Mouse (Mus musculus) thymus, adult 2 months (tissue): ENCODE measurements at regions not wholly inside any gene's neighbourhood (a gene's known extent, or its start where the extent isn't known, plus 50 kb on each side); places are given as distances from the start of the nearest gene placed in this dataset.

Experiments
- DNase-seq: peaks from one replicate; pipeline ENCODE4 v3.0.0; 2021
- H3K27ac ChIP-seq: fragments of 200-500 bp; 2 replicates; pipeline ENCODE4 v1.5.1; 2012; ENCODE audit warnings: low read length, control low read depth; ENCODE audit not compliant: control insufficient read depth, insufficient read depth
- H3K27me3 ChIP-seq: fragments of 200-500 bp; 2 replicates; pipeline ENCODE4 v1.6.1; 2012; ENCODE audit warnings: mild to moderate bottlenecking, low read length, moderate library complexity, mixed read lengths; ENCODE audit not compliant: control insufficient read depth, insufficient read depth
- H3K36me3 ChIP-seq: fragments of 200-500 bp; 2 replicates; pipeline ENCODE4 v1.6.1; 2012; ENCODE audit warnings: mild to moderate bottlenecking, low read length, moderate library complexity; ENCODE audit not compliant: control insufficient read depth, insufficient read depth
- H3K4me1 ChIP-seq: fragments of 200-500 bp; replicated peaks from 2 replicates; pipeline ENCODE4 v1.6.1; 2012; ENCODE audit warnings: low read length; ENCODE audit not compliant: control insufficient read depth, insufficient read depth
- H3K4me3 ChIP-seq: fragments of 200-500 bp; 2 replicates; pipeline ENCODE4 v1.5.1; 2012; ENCODE audit warnings: mild to moderate bottlenecking, low read length, control low read depth, moderate library complexity; ENCODE audit not compliant: control insufficient read depth, insufficient read depth
- CTCF ChIP-seq: fragments of 200-500 bp; IDR thresholded peaks from 2 replicates; pipeline ENCODE4 v1.5.1; 2012; ENCODE audit warnings: mild to moderate bottlenecking, control low read depth, low read length, moderate library complexity, borderline replicate concordance; ENCODE audit not compliant: control insufficient read depth, poor library complexity, insufficient read depth; ENCODE audit errors: extremely low read depth
- POLR2A ChIP-seq: fragments of 200-500 bp; IDR thresholded peaks from 2 replicates; pipeline ENCODE4 v1.6.1; 2012; ENCODE audit warnings: mild to moderate bottlenecking, low read length, control low read depth, moderate library complexity; ENCODE audit not compliant: control insufficient read depth, poor library complexity, insufficient read depth; ENCODE audit errors: extremely low read depth
- WGBS: fragments of 180-500 bp; shearing (Covaris S2); methylation state at CpG from one replicate; pipeline ENCODE4 v1.1.7; 2018; 5-methylcytosine and 5-hydroxymethylcytosine counted together

DNA sequence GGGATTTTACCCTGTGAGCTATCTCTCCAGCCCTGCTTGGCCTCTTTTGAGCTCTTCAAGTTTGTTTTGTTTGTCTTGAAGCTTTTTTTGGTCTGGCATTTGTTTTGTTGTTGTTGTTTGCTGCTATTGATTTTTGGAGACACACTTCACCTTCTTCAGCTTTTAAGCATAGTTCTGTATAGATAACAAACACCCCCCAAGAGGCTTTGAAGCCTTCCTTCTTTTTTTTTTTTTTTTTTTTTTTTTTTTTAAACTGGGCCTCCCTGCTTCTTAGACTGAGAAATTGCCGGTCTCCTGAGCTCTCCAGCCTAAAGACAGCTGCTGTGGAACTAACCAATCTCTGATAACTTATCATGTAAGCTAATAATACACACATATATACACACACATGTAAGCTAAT lies 58.2 kb upstream of the Bmp2k start:
- no peak overlapping the region for H3K4me3 ChIP-seq
- H3K27ac ChIP-seq: no peak overlapping the region
- DNase-seq: no peak
- H3K4me1 ChIP-seq: no peaks in the 10 kb centered on the region; the same call in 1 of the 2 replicates
- no peaks in the 10 kb centered on the region for H3K27me3 ChIP-seq
- 74% methylated on average over 1 of the region's 1 CpGs for WGBS
- no peak for TF ChIP-seq CTCF
- no peak for TF ChIP-seq POLR2A
- no peaks in the 10 kb centered on the region for H3K36me3 ChIP-seq

DNA sequence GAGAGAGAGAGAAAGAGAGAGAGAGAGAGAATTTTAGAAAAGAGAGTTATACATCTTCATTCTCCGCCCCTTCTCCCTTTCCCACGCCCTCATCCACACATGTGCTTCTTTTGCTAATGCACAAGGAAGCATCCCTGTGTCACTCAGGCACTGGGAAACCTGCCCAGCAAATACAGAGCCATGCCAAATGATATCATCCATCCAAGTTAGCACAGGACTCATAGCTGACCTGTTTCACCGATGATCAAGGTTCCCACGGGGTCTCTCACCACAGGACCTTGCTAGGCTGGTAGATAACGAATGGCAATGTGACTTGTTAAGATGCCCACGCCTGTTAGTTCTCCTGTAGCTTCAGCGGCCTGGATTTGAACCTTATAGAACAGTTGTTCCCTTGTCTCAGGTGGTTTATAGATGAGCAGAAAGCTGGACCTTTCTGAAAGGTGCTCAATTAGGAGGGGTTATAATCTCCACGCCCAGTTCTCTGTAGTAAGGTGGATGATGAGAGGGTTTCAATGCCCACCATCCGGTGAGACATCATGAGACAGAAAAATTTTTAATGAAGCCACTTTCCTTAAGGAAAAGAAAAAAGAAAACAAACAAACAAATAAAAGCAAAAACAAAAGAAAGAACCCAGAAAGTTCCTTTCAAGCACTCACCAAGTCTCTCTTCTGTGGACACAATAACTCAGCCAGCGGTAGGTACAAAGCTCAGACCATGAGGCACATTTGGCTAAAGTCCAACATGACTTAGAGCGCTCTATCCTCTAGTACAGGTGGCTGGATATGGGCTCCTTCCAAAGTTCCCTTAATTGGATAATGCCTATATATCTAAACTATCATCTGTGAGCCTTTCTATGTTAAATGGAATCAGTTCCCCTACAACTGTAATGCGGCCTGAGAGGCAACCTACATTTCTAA lies 57.1 kb upstream of the Bmp2k start:
- TF ChIP-seq POLR2A: no peak
- no peak for TF ChIP-seq CTCF
- Histone ChIP-seq H3K27ac (no peak overlapping the region), H3K36me3 (no peaks in the 10 kb centered on the region), H3K27me3 (no peaks in the 10 kb centered on the region), H3K4me1 (no peaks in the 10 kb centered on the region; the same call in 1 of the 2 replicates), H3K4me3 (no peak overlapping the region)
- WGBS: 91% methylated on average over 12 of the region's 12 CpGs
- no peak for DNase-seq

DNA sequence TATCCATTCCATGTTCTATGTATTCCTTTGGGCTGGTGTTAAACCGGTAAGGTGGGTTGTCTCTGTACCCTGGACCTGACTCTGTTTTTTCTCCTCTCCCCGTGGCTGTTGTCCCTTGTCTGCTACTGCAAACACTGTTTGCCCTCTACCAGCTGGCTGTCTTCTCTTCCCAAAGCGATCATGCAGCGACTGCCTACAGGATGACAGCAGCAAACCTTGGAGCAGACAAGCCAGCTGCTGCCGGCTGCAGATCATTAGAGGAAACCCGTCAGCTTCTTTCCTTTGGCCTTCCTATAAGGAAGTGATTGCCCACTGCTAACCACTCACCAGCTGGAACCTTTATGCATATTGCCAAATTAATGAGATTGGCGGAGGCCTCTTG lies 56.4 kb upstream of the Bmp2k start:
- no peak for DNase-seq
- TF ChIP-seq CTCF (no peak), POLR2A (no peak)
- 77% methylated on average over 7 of the region's 7 CpGs for WGBS
- Histone ChIP-seq H3K27me3 (no peaks in the 10 kb centered on the region), H3K27ac (no peak overlapping the region), H3K4me3 (no peak overlapping the region), H3K4me1 (no peaks in the 10 kb centered on the region; the same call in 1 of the 2 replicates), H3K36me3 (no peaks in the 10 kb centered on the region)

DNA sequence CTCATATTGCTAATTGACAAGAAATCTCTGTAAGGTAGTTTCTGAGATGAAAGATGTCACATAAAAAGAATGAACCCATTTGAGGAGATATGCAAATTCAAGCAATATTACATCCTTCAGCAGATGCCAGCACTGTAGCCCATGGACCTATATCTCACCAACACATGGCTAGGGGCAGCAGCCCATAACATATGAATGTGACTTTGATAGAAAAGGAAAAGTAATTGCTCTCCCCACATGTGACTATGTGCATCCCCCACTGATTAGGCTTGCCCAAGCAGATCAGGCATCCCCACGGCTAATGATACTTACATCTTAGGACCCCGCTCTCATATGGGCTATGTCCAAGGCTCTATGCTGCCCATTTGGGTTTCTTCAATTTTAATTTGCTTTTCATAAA lies 56.0 kb upstream of the Bmp2k start:
- Histone ChIP-seq H3K27me3 (no peaks in the 10 kb centered on the region), H3K4me1 (no peaks in the 10 kb centered on the region; the same call in 1 of the 2 replicates), H3K36me3 (no peaks in the 10 kb centered on the region), H3K4me3 (no peak overlapping the region), H3K27ac (no peak overlapping the region)
- 95% methylated on average over 2 of the region's 2 CpGs for WGBS
- DNase-seq: no peak
- TF ChIP-seq POLR2A (no peak), CTCF (no peak)
